Mouse (Mus musculus): ENCODE data around the gene Dgkz.

Gene Dgkz

DNA sequence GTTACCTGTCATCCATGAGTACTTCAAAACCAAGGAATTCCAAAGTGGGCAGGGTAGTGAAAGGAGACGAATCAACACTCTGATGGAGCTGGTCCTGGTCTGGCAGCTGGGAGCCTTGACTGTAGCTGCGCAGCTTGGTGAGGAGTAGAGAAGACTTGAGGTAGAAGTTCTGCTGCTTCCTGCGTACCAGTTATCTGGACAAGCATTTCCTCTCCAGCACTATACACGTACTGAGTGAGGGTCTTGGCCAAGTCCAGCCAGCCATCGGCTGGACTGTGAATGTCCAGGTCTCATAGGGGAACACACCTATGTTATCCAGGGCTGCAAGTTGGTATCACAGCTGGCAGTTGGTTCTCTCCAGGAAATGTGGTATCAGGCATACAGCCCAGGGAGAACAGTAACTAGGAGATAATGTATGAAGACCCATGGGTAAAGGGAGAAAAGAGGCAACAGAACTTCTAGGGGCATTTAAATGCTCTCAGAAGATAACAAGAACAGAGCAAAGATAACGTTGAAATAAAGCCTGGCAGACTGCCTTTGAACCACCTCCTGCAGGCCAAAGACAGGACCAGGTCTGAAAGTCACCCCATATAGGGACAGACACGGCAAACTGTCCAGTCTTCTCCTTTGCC, 59.2 kb downstream of the Dgkz start:
- no peak for DNase-seq

- no peak for DNase-seq
Measured at GRCm38 (mm10) chr2:91913328-91914110, 62.1 kb downstream of the Dgkz start.

DNA sequence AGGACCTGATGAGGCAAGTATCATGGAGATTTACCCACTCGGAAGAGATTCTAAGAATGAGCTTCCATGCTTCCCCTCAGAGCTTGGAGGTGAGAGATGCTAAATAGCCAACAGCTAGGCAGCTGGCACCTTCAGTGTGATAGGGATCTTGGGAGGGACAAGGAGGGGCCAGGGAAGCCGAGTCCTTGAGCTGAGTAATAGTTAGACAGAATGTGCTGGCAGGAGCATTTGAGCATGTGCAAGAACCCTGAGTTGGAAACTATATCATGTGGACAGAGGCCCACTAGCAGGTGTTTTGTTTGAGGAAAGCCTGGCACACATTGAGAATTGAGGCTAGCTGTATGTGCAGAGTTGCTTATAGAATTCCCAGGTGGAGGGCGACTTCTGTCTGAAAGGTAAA, 63.0 kb downstream of the Dgkz start:
- no peak for DNase-seq

DNA sequence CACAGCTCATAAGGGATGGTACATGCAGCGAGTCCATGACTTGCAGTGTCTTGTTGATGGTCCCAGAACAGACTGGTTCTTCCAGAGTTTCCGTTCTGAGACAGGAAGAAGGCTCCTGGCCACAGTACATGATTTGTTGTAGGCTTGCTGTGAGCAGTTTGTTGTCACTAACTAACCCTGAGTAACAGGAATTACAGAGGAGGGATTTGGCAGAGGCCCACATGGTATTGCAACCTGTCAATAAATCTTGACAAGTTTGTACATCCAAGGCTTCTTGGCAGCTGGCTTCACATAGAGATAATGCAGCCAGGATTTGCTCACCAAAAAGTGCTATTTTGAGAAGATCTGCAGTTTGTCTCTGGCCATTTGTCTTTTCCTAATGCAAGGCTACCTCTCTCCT, 69.5 kb downstream of the Dgkz start:
- DNase-seq: no peak

DNA sequence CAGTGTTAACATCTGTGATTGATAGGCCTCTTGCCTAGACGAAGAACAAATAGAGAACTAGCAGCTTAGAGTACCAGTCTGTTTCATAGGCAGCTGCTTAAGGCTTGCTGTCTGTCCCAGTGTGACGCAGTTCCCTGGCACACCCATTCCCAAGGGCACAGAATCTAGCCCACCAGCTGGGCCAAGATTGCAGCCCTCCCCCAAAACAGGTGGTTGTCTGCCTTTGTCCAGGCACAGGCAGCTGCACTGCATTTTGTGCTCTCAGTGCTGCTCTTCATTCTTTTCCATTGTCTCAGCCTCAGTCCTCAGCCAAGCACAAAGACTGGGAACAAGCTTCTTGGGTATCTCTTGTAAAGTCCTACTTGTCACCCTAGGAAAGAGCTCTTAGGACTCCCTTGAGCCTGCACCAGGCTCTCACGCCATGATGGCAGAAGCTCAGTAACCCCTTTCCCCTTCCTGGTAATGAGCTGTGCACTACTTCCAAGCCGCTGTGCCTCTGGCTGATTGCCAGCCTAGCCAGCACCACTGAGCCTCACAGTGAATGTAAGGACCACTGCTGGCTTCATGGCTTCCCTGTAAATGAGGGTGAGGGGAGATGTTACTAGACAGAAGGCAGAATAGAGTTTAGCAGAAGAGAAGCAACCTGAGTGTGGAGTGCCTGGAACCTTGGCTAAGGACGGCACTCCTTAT, 70.9 kb downstream of the Dgkz start:
- DNase-seq: no peak

- DNase-seq: no peak
Measured at GRCm38 (mm10) chr2:91903171-91903925, 72.3 kb downstream of the Dgkz start.

GRCm38 (mm10) chr2:91902336-91902735, 73.3 kb downstream of the Dgkz start:
- DNase-seq: no peak

GRCm38 (mm10) chr2:91900431-91900830, 75.2 kb downstream of the Dgkz start:
- no peak for DNase-seq

- DNase-seq: no peak
Measured at GRCm38 (mm10) chr2:91899141-91899540, 76.5 kb downstream of the Dgkz start.

DNA sequence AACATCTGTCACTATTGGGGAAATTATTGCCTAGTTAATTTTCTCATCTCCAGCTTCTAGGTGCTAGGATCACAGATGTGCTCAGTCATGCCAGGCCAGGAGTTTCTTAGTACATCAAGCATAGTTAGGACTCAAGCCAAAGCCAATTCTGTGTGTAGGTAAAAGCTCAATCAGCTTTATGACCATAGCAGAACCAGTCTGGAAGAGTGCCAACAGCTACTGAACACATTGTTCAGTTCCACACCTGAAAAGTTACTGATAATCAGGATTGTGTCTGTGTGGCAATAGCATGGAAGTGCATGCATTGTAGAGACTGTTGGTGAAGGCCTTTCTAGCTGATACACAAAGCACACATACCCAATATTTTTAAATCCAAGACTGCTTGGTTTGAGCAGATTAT, 77.7 kb downstream of the Dgkz start:
- DNase-seq: no peak

DNA sequence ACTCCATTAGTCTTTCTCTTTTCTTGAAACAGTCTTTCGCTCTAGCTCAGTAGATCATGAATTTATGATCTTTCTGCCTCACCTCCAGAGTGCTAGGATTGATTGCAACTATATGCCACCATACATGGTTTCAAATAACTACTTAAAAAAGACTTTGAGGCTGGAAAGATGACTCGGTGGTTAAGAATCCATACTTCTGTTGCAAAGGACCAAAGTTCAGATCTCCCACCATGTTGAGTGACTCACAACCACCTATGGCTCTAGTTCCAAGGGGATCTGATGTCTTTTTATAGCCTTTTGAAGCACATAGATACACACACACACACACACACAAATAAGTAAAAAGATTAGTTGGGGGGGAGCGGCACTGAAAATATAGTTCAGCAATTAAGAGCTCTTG, 80.3 kb downstream of the Dgkz start:
- DNase-seq: no peak

DNA sequence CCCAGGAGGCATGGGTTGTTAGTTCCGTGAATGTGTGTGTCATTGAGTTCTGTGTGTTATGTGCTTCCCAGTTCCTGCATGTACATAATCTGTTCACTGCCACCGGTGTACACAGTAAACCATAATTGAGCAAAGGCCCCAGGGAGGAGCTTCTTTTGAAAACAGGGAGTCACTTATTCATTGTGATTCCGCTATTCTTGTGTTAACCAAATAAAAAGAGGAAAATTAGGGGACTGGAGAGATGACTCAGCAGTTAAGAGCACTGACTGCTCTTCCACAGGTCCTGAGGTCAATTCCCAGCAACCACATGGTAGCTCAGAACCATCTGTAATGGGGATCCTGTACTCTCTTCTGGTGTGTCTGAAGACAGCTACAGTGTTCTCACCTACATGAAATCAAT, 80.9 kb downstream of the Dgkz start:
- no peak for DNase-seq

GRCm38 (mm10) chr2:91884616-91885015, 91.0 kb downstream of the Dgkz start:
- no peak for DNase-seq

DNA sequence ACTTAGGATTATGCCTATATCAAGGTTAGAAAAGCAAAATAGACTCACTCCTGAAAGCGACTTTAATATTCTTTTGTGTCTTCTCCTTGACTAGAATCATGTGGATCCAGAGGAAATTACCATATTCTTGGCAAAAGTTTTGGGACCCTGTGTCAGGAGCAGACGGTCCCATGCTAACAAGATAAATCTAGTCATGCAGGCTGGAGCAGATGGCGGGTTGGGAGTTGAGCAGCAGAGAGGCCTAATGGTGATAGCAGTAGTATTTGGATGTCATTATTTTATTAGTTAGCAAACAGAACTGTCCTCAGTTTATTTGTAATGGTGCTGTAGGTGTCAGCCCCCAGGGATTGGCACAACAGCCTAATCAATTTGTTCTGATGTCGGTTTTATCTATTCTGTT, 91.7 kb downstream of the Dgkz start:
- no peak for DNase-seq

Measured in spleen, adult 18-20 months (tissue).